Mouse (Mus musculus): ENCODE measurements around the gene Olfr136. TPM values are rescaled to one million over a fixed set of nuclear protein-coding genes. Genes with fewer than 3 reads are reported as not detected.

The Olfr136 gene
- not detected for polyA plus RNA-seq (2014; fragmentation: Illumina TruSeq; extraction: RNeasy Lipid Tissue Mini Kit (QIAGEN cat#74804); ENCODE audit: low replicate concordance)

DNA sequence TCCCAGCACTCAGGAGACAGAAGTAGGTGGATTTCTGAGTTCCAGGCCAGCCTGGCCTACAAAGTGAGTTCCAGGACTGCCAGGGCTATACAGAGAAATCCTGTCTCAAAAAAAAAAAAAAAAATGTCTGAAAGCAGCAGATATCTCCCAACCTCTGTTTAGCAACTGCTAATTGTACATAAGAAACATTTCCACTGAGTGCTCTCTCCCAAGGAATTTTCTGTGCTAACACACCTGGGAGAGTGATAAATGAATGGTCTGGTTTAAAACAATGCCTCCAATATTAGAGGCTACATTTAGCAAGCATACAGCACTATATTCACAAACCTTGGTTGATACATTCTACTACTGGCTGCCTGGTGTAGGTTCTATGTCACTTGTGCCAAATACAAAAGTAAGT, at the start of gene Olfr136:
Olfr136 (plus strand) TSS at position 301 of the 400 bp plus-strand sequence.

DNA sequence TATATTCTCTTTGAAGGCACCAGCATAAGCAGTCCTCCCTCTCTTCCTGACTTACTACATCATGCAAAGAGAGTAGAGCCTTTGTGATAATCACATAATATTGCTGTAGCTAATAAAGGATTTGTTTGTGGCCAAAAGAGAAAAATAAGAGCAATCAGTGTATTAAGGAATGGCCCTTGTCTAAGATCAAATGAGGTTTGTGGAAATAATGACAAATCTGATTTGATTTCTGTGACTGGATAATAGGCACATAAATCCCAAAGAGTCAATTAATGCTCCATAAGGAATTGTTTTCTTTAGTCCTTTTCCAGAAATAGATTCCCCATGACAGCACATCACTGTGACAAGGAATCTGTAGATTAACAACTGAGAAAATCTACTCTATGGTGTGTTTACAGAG, 22.2 kb upstream of the Olfr136 start, which contains the start of gene Olfr137:
Olfr137 (minus strand) TSS at position 101 of the 400 bp plus-strand sequence.

Other genes with a start within 250 kb of the Olfr136 start
- gene Olfr131, start 241.1 kb upstream of the Olfr136 start, polyA plus RNA-seq (2014; fragmentation: Illumina TruSeq; extraction: RNeasy Lipid Tissue Mini Kit (QIAGEN cat#74804); ENCODE audit: low replicate concordance), result not detected
- gene Olfr132, start 195.3 kb upstream of the Olfr136 start, polyA plus RNA-seq (2014; fragmentation: Illumina TruSeq; extraction: RNeasy Lipid Tissue Mini Kit (QIAGEN cat#74804); ENCODE audit: low replicate concordance), result not detected
- gene Olfr133, start 184.6 kb upstream of the Olfr136 start, polyA plus RNA-seq (2014; fragmentation: Illumina TruSeq; extraction: RNeasy Lipid Tissue Mini Kit (QIAGEN cat#74804); ENCODE audit: low replicate concordance), result not detected
- not detected for gene Olfr134, start 158.4 kb upstream of the Olfr136 start, polyA plus RNA-seq (2014; fragmentation: Illumina TruSeq; extraction: RNeasy Lipid Tissue Mini Kit (QIAGEN cat#74804); ENCODE audit: low replicate concordance)
- not detected for gene Olfr135, start 125.5 kb upstream of the Olfr136 start, polyA plus RNA-seq (2014; fragmentation: Illumina TruSeq; extraction: RNeasy Lipid Tissue Mini Kit (QIAGEN cat#74804); ENCODE audit: low replicate concordance)
- gene Olfr138, start 68.8 kb upstream of the Olfr136 start, polyA plus RNA-seq (2014; fragmentation: Illumina TruSeq; extraction: RNeasy Lipid Tissue Mini Kit (QIAGEN cat#74804); ENCODE audit: low replicate concordance), result not detected
- gene Olfr137, start 22.3 kb upstream of the Olfr136 start, polyA plus RNA-seq (2014; fragmentation: Illumina TruSeq; extraction: RNeasy Lipid Tissue Mini Kit (QIAGEN cat#74804); ENCODE audit: low replicate concordance), result not detected
- not detected for gene Esp36, start 90.4 kb downstream of the Olfr136 start, polyA plus RNA-seq (2014; fragmentation: Illumina TruSeq; extraction: RNeasy Lipid Tissue Mini Kit (QIAGEN cat#74804); ENCODE audit: low replicate concordance)
- not detected for gene Esp34, start 224.4 kb downstream of the Olfr136 start, polyA plus RNA-seq (2014; fragmentation: Illumina TruSeq; extraction: RNeasy Lipid Tissue Mini Kit (QIAGEN cat#74804); ENCODE audit: low replicate concordance)